Mouse (Mus musculus): ENCODE measurements around the gene Fgf8. TPM values are rescaled to one million over a fixed set of nuclear protein-coding genes. Genes with fewer than 3 reads are reported as not detected.

Gene Fgf8
- total RNA-seq, 1 experiment from 2014 or later, result not detected

GRCm38 (mm10) chr19:45725677-45726277 lies 16.9 kb downstream of the Fgf8 start:
- DNase-seq, result no peak

GRCm38 (mm10) chr19:45722188-45722587 lies 20.5 kb downstream of the Fgf8 start:
- no peak for DNase-seq

GRCm38 (mm10) chr19:45718286-45718685 lies 24.4 kb downstream of the Fgf8 start:
- no peak for DNase-seq

- DNase-seq, result peak; percentile 54
Observed at GRCm38 (mm10) chr19:45717493-45718220, 25.1 kb downstream of the Fgf8 start.

GRCm38 (mm10) chr19:45708704-45709103 lies 34.0 kb downstream of the Fgf8 start:
- no peak for DNase-seq

GRCm38 (mm10) chr19:45696281-45696600 lies 46.5 kb downstream of the Fgf8 start:
- no peak for DNase-seq

DNA sequence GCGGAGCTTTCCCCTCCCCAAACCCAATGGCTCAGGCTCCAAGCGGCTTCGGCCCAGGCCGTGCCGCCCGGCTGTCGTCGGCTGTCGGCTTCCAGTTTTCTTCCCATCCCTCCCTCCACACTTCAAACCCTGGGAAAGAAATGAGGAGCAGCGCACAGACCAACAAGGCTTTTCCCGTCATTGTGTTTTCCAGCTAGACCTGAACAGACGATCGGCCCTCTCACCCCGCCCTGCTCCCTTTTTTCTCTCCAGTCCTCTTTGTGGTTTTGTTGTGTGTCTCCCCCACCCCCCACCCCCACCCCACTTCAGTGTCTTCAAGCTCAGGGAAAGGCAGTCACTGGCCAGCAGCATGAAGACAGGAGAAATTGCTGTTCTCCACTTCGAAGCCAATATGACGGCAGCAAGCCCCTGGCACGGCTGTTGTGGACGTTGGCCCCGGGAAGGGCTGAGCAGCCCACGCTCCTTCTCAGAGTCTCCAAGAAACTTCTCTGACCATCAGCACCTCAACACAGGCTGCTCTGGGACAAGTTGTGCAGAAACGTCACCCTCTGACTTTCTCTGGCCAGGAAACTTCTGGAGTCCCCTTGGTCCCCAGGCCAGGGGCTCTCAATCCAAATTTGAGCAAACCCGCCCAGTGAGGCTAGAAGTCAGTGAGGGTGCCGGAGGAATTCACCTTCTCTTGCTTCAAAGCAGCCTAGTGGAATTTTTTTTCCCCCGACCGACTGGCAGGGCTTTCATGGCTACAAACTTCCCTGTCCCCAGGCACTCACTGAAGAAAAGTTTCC lies 47.0 kb downstream of the Fgf8 start:
- no peak for DNase-seq

DNA sequence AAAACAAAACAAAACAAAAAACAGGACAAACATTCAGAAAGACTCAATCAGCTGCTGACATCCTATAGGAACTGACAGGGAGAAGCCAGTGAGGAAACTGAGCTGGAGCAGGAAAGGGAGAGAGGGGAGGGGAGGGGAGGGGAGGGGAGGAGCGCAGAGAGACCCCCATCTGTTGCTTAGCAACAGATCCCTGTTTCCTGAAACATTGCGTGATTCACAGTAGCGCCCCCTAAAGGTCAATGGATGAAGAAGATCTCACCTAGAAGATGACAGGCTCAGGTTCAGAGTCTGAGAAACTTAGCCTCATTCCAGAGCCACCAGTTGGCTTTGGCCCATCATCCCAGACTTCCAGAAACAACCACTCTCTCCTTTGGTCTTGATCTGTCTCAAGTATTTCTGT lies 48.7 kb downstream of the Fgf8 start:
- no peak for DNase-seq

- no peak for DNase-seq
Observed at GRCm38 (mm10) chr19:45692211-45692610, 50.5 kb downstream of the Fgf8 start.

DNA sequence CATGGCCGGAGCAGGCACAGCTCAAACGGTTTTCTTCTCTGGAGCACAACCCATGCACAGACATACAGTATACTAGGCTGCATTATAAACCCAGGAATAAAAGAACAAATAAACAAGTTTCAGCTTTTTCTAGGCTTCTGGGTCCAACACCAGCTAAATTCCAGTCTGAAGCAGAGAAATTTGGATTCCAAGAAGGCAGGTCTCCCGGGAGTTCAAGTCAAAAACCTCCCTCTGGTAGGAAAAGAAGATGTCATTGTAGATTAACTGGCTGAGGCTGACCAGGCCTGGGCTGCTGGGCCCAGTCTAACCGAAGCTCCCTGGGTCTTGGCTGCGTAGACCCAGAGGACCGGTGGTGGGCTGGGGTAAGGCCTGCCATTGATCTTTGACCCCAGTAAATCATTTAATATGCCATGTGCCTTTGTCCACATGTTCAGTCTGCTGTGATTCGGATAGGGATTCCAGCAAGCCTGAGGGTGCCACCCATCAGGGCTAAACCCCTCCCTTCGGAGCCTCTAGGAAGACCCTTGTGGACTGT lies 51.6 kb downstream of the Fgf8 start:
- DNase-seq, result no peak

GRCm38 (mm10) chr19:45687001-45687400 lies 55.7 kb downstream of the Fgf8 start:
- DNase-seq, result no peak

Other genes with a start within 250 kb of the Fgf8 start
- 12.4 and 15.5 TPM in 2 replicates for gene Poll, start 182.4 kb downstream of the Fgf8 start, total RNA-seq (2021)
- gene Gm17018, start 182.3 kb downstream of the Fgf8 start, total RNA-seq (2021), result 26.2 and 31.8 TPM in 2 replicates
- gene Fbxw4, start 82.6 kb downstream of the Fgf8 start, total RNA-seq (2021), result 32.2 and 33.8 TPM in 2 replicates
- gene Npm3, start 6.7 kb upstream of the Fgf8 start, total RNA-seq (2021), result 29.0 and 34.7 TPM in 2 replicates
- 84.7 and 93.9 TPM in 2 replicates for gene Mgea5, start 40.9 kb upstream of the Fgf8 start, total RNA-seq (2021)
- 0.27 TPM in 1 of 2 replicates, not detected in the other for gene Kcnip2, start 73.1 kb upstream of the Fgf8 start, total RNA-seq (2021)